Mouse (Mus musculus) bone marrow, adult 2 months (tissue): ENCODE data around the gene Tfrc. TPM values are rescaled to one million over a fixed set of nuclear protein-coding genes. Genes with fewer than 3 reads are reported as not detected.
"Not testable (repeated sequence)": the region's sequence is repeated elsewhere in the genome, so short reads cannot be mapped to it uniquely, and the experiment has no call there.

Source experiments
- H3K27ac ChIP-seq: fragments of 200-500 bp; 2 replicates; pipeline ENCODE4 v1.5.1; 2012; ENCODE audit warnings: low read depth, mild to moderate bottlenecking, control low read depth, inconsistent platforms, low read length; ENCODE audit not compliant: control insufficient read depth, poor library complexity, insufficient read depth
- H3K4me1 ChIP-seq: fragments of 200-500 bp; 2 replicates; pipeline ENCODE4 v1.6.1; 2011; ENCODE audit warnings: low read length; ENCODE audit not compliant: control insufficient read depth, insufficient read depth
- H3K4me3 ChIP-seq: fragments of 200-500 bp; replicated peaks from 2 replicates; pipeline ENCODE3; 2011; ENCODE audit warnings: mild to moderate bottlenecking, low read depth, low read length, control low read depth; ENCODE audit not compliant: control insufficient read depth
- CTCF ChIP-seq: fragments of 200-500 bp; IDR thresholded peaks from 2 replicates; pipeline ENCODE4 v1.5.1; 2011; ENCODE audit warnings: low read length, control low read depth; ENCODE audit not compliant: control insufficient read depth, insufficient read depth
- POLR2A ChIP-seq: fragments of 200-500 bp; IDR thresholded peaks from 2 replicates; pipeline ENCODE4 v1.6.1; 2011; ENCODE audit warnings: low read depth, mild to moderate bottlenecking, control low read depth, low read length, borderline replicate concordance; ENCODE audit not compliant: control insufficient read depth
- WGBS: fragments of 180-500 bp; shearing (Covaris S2); methylation state at CpG from one replicate; pipeline ENCODE4 v1.1.7; 2018; 5-methylcytosine and 5-hydroxymethylcytosine counted together
- polyA plus RNA-seq: library from polyadenylated mRNA; stranded (reverse); fragments of >200 nt; gene quantifications from 2 replicates; pipeline ENCODE4 v1.2.4, GENCODE M21; 2011; ENCODE audit warnings: low replicate concordance; ENCODE audit not compliant: missing spikeins, insufficient read depth, insufficient read length

The Tfrc gene
- polyA plus RNA-seq, 1 experiment = 210 TPM

DNA sequence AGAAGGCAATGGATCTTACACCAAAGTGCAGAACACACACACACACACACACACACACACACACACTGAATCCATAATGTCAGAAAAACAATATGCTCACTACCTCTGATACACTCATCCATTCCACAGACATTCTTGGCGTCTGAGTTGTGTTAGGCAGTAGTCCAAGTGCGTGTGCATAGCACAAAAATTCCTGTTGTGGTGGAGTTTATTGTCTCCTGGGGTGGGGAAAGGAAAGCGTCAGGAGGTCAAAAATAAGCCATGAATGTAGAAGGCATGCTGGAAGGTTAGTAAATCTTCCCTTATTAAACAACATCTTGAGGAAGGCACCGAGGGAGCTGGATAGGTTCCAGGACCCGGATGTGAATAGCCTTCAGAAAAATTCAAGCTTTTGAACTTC, 31.4 kb downstream of the Tfrc start:
- peaks cover 1% of the 10 kb centered on the region; the same call in 1 of the 2 replicates for H3K4me1 ChIP-seq
- TF ChIP-seq CTCF (no peak), POLR2A (no peak)
- 80% methylated on average over 5 of the region's 5 CpGs for WGBS

DNA sequence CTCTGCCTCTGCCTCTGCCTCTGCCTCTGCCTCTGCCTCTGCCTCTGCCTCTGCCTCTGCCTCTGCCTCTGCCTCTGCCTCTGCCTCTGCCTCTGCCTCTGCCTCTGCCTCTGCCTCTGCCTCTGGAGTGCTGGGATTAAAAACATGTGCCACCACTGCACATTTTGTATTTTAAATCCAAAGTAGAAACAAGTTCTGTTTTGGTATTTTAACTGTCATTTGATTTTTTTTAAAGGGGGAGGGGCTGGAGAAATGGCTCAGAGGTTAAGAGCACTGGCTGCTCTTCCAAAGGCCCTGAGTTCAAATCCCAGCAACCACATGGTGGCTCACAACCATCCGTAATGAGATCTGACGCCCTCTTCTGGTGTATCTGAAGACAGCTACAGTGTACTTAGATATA, 32.0 kb downstream of the Tfrc start:
- not testable (repeated sequence) for H3K27ac ChIP-seq, H3K4me1 ChIP-seq, H3K4me3 ChIP-seq
- WGBS = 63% methylated on average over 2 of the region's 2 CpGs

More for the DNA sequence above, 31.4 kb downstream of the Tfrc start:
- no peak overlapping the region for H3K4me3 ChIP-seq
- no peak overlapping the region for H3K27ac ChIP-seq

DNA sequence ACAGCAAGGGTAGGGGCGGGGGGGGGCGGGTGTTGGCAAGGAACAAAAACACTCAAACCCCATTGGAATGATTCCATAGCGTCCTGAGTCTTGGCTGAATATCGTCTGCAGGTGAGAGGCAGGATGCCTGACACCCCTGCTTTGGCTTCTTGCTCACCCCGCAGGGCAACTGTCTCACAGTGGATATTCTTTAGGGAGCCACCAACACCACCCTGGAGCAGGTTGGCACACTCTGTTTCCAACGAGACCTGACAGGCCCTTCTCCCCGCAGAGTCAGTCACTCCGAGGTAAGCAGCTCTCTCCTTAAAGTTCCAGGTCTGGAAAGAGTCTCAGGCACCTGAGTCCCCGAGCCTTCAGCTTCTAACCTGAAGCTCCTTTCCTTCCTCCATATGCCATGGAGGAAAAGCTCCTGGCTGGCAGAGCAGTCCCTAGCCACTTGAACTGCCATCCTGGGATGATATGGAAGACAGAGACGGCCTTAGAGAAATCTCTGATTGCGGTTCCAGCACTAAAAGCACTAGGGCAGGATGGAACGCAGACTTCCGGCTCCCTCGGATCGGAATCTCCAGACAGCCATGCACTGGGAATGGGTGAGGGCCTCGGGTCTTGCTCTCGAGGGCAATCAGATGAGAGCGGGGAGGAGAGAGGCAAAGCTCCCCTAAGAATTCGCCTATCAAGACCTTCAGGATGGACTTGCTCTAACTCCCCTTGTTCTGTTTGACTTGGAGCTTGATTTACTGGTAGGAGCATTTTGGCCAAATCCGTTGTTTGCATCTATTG, 32.9 kb downstream of the Tfrc start:
- 66% methylated on average over 20 of the region's 20 CpGs for WGBS
- no peak for TF ChIP-seq CTCF
- peaks cover 6% of the 10 kb centered on the region; the same call in 1 of the 2 replicates for H3K4me1 ChIP-seq
- no peak overlapping the region for H3K27ac ChIP-seq
- no peak overlapping the region for H3K4me3 ChIP-seq

DNA sequence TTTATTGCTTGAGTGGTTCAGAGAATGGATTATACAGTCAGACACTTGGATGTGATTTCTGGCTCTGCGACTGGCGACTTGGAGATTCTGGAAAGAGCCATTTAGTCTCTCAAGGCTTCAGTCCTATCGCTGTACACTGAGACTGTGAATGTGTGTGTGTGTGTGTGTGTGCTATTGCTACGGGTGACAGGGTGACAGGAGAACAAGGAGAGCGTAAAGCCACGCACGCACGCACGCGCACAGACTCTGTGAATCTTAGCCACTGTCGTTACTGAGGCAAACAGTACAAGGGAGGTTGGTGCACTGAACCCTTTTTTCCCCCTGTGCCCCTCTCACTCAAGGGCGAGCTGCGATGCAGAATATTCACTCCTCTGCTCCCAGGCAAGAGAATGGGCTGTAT, 33.6 kb downstream of the Tfrc start:
- H3K4me3 ChIP-seq = no peak overlapping the region
- TF ChIP-seq POLR2A (no peak), CTCF (no peak)
- H3K27ac ChIP-seq = no peak overlapping the region
- WGBS = 48% methylated on average over 13 of the region's 13 CpGs
- H3K4me1 ChIP-seq = peaks cover 6% of the 10 kb centered on the region; the same call in 1 of the 2 replicates

DNA sequence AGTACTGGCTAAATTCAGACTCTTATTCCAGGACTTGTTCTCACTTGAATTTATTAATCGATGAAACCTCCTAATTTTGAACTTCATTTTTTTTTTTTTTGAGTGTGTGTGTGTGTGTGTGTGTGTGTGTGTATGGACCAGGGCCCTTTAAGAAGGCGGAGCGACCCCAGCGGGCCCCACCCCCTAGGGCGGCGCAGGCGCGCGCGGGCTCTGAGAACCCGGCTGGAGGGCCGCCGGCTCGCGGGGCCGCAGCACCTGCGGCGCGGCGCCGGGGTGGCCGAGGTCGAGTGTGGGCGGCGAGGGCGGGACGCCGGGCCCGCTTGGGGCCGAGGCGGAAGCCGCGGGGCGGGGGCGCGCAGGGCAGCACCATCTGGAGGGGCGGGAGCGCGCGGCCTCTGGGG, 34.9 kb downstream of the Tfrc start, which contains the start of gene Tnk2:
Gene Tnk2 (plus strand): TSS at position 214 of the 401 bp plus-strand sequence.
- H3K4me1 ChIP-seq = peaks cover 6% of the 10 kb centered on the region
- H3K4me3 ChIP-seq = peak within 1 kb of the TSS; percentile 65
- 7% methylated on average over 34 of the region's 40 CpGs for WGBS
- peak within 1 kb of the TSS; percentile 62 for H3K27ac ChIP-seq
- TF ChIP-seq POLR2A (peak; percentile 41; the same call in 1 of the 2 replicates), CTCF (no peak)

DNA sequence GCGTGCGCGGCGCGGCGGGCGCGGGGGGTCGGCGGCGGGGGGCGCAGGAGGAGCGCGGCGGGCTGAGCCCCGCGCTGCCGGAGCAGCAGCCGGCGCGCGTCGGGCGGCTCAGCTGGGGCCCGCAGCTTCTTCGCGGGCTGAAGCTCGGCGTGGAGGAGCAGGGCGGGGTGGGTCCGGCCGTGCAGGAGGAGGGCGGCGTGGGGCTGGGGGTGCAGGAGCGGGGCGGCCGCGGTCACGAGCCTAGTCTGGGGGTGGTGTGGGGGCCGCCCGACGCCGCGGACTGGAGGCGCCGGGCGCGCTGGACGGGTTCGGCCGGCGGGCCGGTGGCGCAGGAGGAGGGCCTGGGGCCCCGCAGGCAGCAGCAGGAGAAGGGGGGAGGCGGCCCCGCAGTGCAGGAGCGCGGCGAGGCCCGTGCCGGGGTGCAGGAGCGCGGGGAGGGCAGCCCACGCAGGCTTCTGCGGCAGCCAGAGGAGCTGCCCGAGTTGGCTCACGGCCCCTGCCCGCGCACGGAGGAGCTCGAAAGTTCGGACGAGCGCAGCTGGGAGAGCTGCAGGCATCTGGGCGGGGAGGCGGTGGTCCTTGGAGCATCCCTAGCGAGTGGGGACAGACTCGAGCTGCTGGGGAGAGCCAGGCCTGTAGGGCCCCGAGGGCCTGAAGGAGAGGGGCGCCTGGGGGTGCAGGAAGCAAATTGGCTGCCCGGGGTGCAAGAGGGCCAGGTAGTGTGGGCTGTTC, 35.5 kb downstream of the Tfrc start:
- WGBS = under 1% methylated on average over 68 of the region's 82 CpGs
- Histone ChIP-seq H3K4me3 (peak overlapping the region; percentile 65), H3K27ac (peak overlapping the region; percentile 62), H3K4me1 (peaks cover 7% of the 10 kb centered on the region)
- TF ChIP-seq POLR2A (no peak), CTCF (no peak)

DNA sequence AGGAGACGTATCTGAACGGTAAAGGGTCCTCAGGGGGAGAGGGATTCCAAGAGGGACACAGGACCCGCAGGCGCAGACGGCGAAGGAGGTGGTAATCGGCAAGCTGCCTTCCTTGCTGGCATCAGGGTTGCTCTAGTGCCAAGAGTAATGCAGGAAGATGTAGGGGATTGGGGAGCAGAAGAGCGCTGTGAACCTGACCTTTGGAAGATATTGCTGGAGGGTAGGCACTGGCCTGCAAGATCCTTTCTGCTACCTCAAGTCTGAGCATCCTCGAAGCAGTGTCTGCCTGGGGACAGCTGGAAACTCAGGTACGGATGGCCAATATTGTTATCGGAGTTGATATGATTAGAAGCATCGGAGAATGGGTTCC, 36.1 kb downstream of the Tfrc start:
- Histone ChIP-seq H3K4me1 (peaks cover 7% of the 10 kb centered on the region), H3K4me3 (peak overlapping the region; percentile 65), H3K27ac (peak overlapping the region; percentile 62)
- TF ChIP-seq POLR2A (no peak), CTCF (no peak)
- WGBS = 17% methylated on average over 12 of the region's 12 CpGs

DNA sequence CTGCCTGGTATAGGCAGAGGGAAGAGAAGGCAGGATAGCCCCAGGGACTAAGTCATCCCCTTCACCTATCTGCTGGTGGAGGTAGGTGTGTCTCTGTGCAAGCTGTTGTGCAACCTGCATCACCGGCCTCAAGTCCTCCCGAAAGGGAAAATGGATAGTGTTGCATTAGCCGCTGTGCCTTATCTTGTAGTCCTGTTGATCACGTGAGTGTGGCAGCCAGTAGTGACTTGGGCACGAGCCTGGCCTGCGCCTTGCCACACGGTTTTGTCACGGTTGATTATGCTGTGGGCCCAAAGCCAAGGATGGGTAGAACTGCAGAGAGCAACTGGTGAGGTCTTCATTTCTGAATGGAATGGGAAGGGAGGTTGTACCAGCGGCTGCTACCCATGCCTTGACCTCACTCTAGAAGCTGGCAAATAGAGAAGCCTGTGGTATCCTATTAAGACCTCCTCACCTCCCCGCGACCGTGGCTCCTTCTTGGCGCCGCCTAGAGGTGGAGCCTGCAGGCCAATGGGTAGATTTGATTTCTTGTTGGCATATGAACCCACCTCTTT, 36.7 kb downstream of the Tfrc start:
- TF ChIP-seq POLR2A = peak; percentile 46; the same call in 1 of the 2 replicates
- TF ChIP-seq CTCF = peak; percentile 51; the same call in 1 of the 2 replicates
- H3K27ac ChIP-seq = peak overlapping the region; percentile 20; the same call in 1 of the 2 replicates
- H3K4me1 ChIP-seq = peaks cover 7% of the 10 kb centered on the region
- peak overlapping the region; percentile 65 for H3K4me3 ChIP-seq
- 4% methylated on average over 14 of the region's 14 CpGs for WGBS
